Mouse (Mus musculus): Measurements from ENCODE around the gene Slc22a16. TPM values are rescaled to one million over a fixed set of nuclear protein-coding genes. Genes with fewer than 3 reads are reported as not detected.
"Not testable (repeated sequence)": the region's sequence is repeated elsewhere in the genome, so short reads cannot be mapped to it uniquely, and the experiment has no call there.

Slc22a16 gene
- total and polyA plus RNA-seq, 3 experiments: not detected

DNA sequence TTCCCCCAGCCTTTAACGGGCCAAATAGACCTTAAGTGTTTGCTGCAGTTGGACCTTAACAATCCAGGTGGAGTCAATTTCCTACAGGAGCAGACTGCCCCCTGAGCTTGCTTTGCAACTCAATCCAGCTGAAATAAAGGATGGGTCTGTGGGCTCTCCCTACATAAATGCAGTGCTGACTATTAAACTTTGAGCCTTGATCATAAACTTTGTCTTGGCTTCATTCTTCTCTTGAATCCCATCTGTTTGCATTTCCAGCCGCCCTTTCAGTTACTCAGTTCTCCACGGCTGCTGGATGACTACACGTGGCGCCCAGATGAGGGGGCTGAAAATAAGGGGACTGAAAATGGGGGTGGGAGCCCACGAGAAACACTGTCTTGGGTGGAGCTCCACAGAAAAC, 28.8 kb upstream of the Slc22a16 start:
- TF ChIP-seq GATA1 (IDR thresholded peaks at IDR 0.05; ENCODE audit: borderline replicate concordance, low read length) (no peak), CTCF (IDR thresholded peaks at IDR 0.05; ENCODE audit: low read depth, low read length) (no peak), GATA2 (IDR thresholded peaks at IDR 0.05; ENCODE audit: borderline replicate concordance, low read depth, low read length) (no peak), TAL1 (conservative IDR thresholded peaks at IDR 0.05; ENCODE audit: low read depth, low read length) (no peak), POLR2AphosphoS5 (IDR thresholded peaks at IDR 0.05; ENCODE audit: insufficient replicate concordance, low read depth, low read length) (no peak)
- H3K36me3 ChIP-seq (replicated peaks): no peaks in the 10 kb centered on the region
- no peaks in the 10 kb centered on the region for H3K9me3 ChIP-seq (replicated peaks)
- no peaks in the 10 kb centered on the region; the same call in 1 of the 2 replicates for H3K4me1 ChIP-seq (ENCODE audit: insufficient read depth, low read depth, low read length)
- DNase-seq (ENCODE audit: low spot score): no peak
- peaks cover 16% of the 10 kb centered on the region for H3K27me3 ChIP-seq (ENCODE audit: insufficient read depth, low read length)
- no peak overlapping the region for H3K4me3 ChIP-seq (ENCODE audit: low read depth, low read length)
- no peak for ATAC-seq (ENCODE audit: extremely low read depth, insufficient number of reproducible peaks, low FRiP score, poor library complexity, severe bottlenecking)

DNA sequence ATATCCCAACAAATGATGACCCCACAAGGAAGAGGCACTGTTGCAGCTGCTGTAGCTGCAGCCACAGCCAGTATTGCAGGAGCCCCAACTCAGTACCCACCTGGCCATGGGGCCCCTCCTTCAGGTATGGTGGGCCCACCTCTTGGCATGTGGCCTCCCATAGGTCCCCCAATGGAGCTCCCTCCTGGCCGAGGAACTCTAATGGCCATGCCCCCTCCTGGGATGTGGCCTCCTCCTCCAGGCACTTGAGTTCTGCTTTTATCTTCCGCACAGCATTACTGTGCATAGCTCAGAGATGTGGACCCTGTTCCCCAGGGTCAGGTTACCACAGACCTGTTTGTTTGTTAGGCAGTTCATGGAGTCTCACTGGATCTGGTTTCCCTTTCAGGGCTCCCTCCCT, 20.8 kb upstream of the Slc22a16 start:
- DNase-seq (ENCODE audit: low spot score): no peak
- Histone ChIP-seq H3K4me3 (ENCODE audit: low read depth, low read length) (no peak overlapping the region), H3K4me1 (ENCODE audit: insufficient read depth, low read depth, low read length) (no peaks in the 10 kb centered on the region), H3K36me3 (replicated peaks) (no peaks in the 10 kb centered on the region), H3K9me3 (replicated peaks) (no peaks in the 10 kb centered on the region), H3K27me3 (ENCODE audit: insufficient read depth, low read length) (peaks cover 9% of the 10 kb centered on the region; the same call in 1 of the 2 replicates)
- no peak for ATAC-seq (ENCODE audit: extremely low read depth, insufficient number of reproducible peaks, low FRiP score, poor library complexity, severe bottlenecking)
- TF ChIP-seq TAL1 (conservative IDR thresholded peaks at IDR 0.05; ENCODE audit: low read depth, low read length) (no peak), POLR2AphosphoS5 (IDR thresholded peaks at IDR 0.05; ENCODE audit: insufficient replicate concordance, low read depth, low read length) (no peak), GATA1 (IDR thresholded peaks at IDR 0.05; ENCODE audit: borderline replicate concordance, low read length) (no peak), GATA2 (IDR thresholded peaks at IDR 0.05; ENCODE audit: borderline replicate concordance, low read depth, low read length) (no peak), CTCF (IDR thresholded peaks at IDR 0.05; ENCODE audit: low read depth, low read length) (no peak)

DNA sequence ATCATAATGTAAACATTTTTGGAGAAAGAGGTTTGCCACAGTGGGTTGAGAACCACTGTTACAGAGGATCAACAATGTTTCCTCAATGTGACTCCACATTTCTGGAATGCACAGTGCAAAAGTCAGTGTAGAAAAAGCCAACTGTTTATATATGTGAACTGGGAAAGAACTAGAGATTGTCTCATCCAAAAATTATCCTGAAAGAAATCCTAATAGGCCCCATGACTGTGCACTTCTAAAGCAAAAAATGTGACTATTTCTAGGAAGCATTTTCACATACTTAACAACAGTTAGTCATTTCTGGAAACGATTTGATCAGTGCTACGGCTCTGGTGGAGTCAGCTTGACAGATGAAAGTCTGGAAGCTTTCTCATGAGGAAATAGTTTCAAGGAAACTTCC, 18.3 kb upstream of the Slc22a16 start:
- Histone ChIP-seq H3K4me3 (ENCODE audit: low read depth, low read length) (no peak overlapping the region), H3K27me3 (ENCODE audit: insufficient read depth, low read length) (peaks cover 9% of the 10 kb centered on the region; the same call in 1 of the 2 replicates), H3K9me3 (replicated peaks) (no peaks in the 10 kb centered on the region), H3K36me3 (replicated peaks) (no peaks in the 10 kb centered on the region), H3K4me1 (ENCODE audit: insufficient read depth, low read depth, low read length) (no peaks in the 10 kb centered on the region)
- ATAC-seq (ENCODE audit: extremely low read depth, insufficient number of reproducible peaks, low FRiP score, poor library complexity, severe bottlenecking) (no peak), DNase-seq (ENCODE audit: low spot score) (no peak)
- no peak for TF ChIP-seq TAL1 (conservative IDR thresholded peaks at IDR 0.05; ENCODE audit: low read depth, low read length)
- no peak for TF ChIP-seq CTCF (IDR thresholded peaks at IDR 0.05; ENCODE audit: low read depth, low read length)
- no peak for TF ChIP-seq GATA2 (IDR thresholded peaks at IDR 0.05; ENCODE audit: borderline replicate concordance, low read depth, low read length)
- TF ChIP-seq POLR2AphosphoS5 (IDR thresholded peaks at IDR 0.05; ENCODE audit: insufficient replicate concordance, low read depth, low read length): no peak
- no peak for TF ChIP-seq GATA1 (IDR thresholded peaks at IDR 0.05; ENCODE audit: borderline replicate concordance, low read length)

DNA sequence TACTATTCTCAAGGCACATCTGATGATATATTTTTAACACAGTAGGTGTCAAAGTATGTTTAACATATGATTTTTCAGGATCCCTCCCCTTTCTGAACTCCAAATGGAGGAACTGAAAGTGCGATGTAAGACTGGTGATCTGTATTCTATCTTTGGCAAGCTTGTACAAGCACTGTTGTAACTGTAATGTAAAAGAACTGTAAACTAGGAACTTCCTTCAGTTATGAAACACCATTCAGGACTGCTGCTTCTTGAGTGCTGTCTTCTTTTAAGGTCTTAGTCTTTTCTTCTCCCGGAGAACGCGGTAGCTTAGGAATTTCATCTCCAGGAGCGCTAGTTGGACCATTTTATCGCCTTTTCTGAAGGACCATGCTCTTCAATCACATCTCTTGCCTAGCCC, 4.4 kb upstream of the Slc22a16 start:
- H3K36me3 ChIP-seq (replicated peaks); DNase-seq (ENCODE audit: low spot score); H3K9me3 ChIP-seq (replicated peaks); H3K27me3 ChIP-seq (ENCODE audit: insufficient read depth, low read length); H3K4me1 ChIP-seq (ENCODE audit: insufficient read depth, low read depth, low read length); ATAC-seq (ENCODE audit: extremely low read depth, insufficient number of reproducible peaks, low FRiP score, poor library complexity, severe bottlenecking); H3K4me3 ChIP-seq (ENCODE audit: low read depth, low read length): not testable (repeated sequence)

DNA sequence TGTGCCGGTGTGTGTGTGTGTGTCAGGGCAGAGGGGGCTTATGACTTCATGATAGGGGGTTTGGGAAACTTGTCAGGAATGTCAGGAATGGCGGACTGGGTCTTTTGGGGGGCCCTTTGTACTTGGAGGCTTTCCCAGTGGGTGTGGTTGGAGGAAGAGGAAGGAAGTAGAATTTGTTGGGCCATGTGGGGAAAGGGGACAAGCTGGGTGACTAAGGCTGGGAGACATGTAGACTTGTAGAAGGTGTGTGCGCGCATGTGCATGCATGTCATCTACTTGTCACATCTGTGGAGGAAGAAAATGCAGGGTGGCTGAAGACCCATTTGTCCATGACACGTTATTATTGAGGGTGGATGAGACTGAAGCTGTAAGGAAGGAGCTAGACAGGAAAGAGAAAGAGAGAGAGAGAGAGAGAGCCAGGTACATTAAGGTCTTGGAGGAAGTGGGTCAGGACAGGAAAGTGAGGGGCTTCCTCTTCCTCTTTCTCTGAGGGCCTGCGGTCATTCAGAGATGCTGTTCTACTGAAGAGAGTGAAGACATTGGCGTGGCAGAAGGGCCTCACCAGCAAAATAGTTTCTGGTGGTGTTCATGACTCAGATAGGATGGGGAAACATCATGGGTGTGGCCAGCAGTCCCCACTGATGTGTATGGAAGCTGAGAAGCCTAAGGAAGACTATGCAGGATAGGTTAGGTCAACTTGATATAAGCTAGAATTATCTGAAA, 5.9 kb downstream of the Slc22a16 start:
- no peaks in the 10 kb centered on the region for H3K9me3 ChIP-seq (replicated peaks)
- H3K4me3 ChIP-seq (ENCODE audit: low read depth, low read length): no peak overlapping the region
- H3K27me3 ChIP-seq (ENCODE audit: insufficient read depth, low read length): no peaks in the 10 kb centered on the region; the same call in 1 of the 2 replicates
- H3K4me1 ChIP-seq (ENCODE audit: insufficient read depth, low read depth, low read length): no peaks in the 10 kb centered on the region
- no peak for TF ChIP-seq CTCF (IDR thresholded peaks at IDR 0.05; ENCODE audit: low read depth, low read length)
- no peak for TF ChIP-seq GATA2 (IDR thresholded peaks at IDR 0.05; ENCODE audit: borderline replicate concordance, low read depth, low read length)
- no peak for TF ChIP-seq GATA1 (IDR thresholded peaks at IDR 0.05; ENCODE audit: borderline replicate concordance, low read length)
- no peak for TF ChIP-seq TAL1 (conservative IDR thresholded peaks at IDR 0.05; ENCODE audit: low read depth, low read length)
- no peak for TF ChIP-seq POLR2AphosphoS5 (IDR thresholded peaks at IDR 0.05; ENCODE audit: insufficient replicate concordance, low read depth, low read length)
- DNase-seq (ENCODE audit: low spot score): no peak
- ATAC-seq (ENCODE audit: extremely low read depth, insufficient number of reproducible peaks, low FRiP score, poor library complexity, severe bottlenecking): no peak
- no peaks in the 10 kb centered on the region for H3K36me3 ChIP-seq (replicated peaks)

DNA sequence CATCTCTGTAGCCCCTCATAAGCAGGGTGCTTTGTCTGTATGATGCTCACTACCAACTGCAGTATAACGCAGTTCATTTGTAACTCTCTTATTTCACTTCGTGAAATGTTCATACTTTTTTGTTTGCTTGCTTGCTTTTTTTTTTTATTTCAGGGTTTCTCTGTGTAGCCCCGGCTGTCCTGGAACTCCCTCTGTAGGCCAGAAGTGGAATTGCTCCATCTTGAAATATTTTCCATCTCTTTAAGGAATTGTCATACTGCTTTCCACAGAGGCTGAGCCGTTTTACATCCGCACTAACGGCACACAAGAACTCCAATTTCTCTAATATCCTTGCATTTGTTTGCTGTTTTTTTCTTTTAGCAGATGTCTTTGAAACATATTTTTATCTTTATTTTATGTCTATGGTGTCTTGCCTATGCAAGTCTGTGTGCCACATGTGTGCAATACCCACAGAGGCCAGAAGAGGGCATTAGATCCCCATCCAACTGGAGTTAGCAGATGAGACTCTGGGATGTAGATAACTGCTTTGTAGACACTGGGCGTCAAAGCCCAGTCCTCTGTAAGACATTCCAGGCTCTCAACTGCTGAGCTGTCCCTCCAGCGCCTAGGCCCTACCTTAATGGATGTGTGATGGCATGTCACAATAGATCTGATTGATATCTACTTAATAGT, 13.6 kb downstream of the Slc22a16 start:
- Histone ChIP-seq H3K4me3 (ENCODE audit: low read depth, low read length) (no peak overlapping the region), H3K9me3 (replicated peaks) (no peaks in the 10 kb centered on the region), H3K36me3 (replicated peaks) (no peaks in the 10 kb centered on the region), H3K27me3 (ENCODE audit: insufficient read depth, low read length) (no peaks in the 10 kb centered on the region), H3K4me1 (ENCODE audit: insufficient read depth, low read depth, low read length) (no peaks in the 10 kb centered on the region)
- TF ChIP-seq GATA1 (IDR thresholded peaks at IDR 0.05; ENCODE audit: borderline replicate concordance, low read length): no peak
- no peak; the same call in 1 of the 2 replicates for TF ChIP-seq CTCF (IDR thresholded peaks at IDR 0.05; ENCODE audit: low read depth, low read length)
- no peak for TF ChIP-seq POLR2AphosphoS5 (IDR thresholded peaks at IDR 0.05; ENCODE audit: insufficient replicate concordance, low read depth, low read length)
- no peak for TF ChIP-seq GATA2 (IDR thresholded peaks at IDR 0.05; ENCODE audit: borderline replicate concordance, low read depth, low read length)
- no peak for TF ChIP-seq TAL1 (conservative IDR thresholded peaks at IDR 0.05; ENCODE audit: low read depth, low read length)
- DNase-seq (ENCODE audit: low spot score) (no peak), ATAC-seq (ENCODE audit: extremely low read depth, insufficient number of reproducible peaks, low FRiP score, poor library complexity, severe bottlenecking) (no peak)

Data from G1E (cell line).